Mouse (Mus musculus) midbrain, embryonic 16.5 days (tissue): Measurements from ENCODE around the gene Pknox1. TPM values are rescaled to one million over a fixed set of nuclear protein-coding genes. Genes with fewer than 3 reads are reported as not detected.
"Not testable (repeated sequence)": the region's sequence is repeated elsewhere in the genome, so short reads cannot be mapped to it uniquely, and the experiment has no call there.

Experiments
- ATAC-seq: fragments of 200-750 bp; cut with Nextera tagmentation; 2 replicates; pipeline ENCODE4 v1.8.0; 2017; ENCODE audit warnings: moderate TSS enrichment
- H3K27ac ChIP-seq: fragments of 300-500 bp; sonication (generic); 2 replicates; pipeline ENCODE4 v1.5.1; 2014; ENCODE audit warnings: mild to moderate bottlenecking, low read length, mixed read lengths
- H3K27me3 ChIP-seq: fragments of 300-500 bp; sonication (generic); 2 replicates; pipeline ENCODE4 v1.6.1; 2014; ENCODE audit warnings: low read depth, low read length, mixed read lengths; ENCODE audit not compliant: control insufficient read depth, insufficient read depth
- H3K36me3 ChIP-seq: fragments of 300-500 bp; sonication (generic); 2 replicates; pipeline ENCODE4 v1.6.1; 2014; ENCODE audit warnings: mild to moderate bottlenecking, low read length, moderate library complexity, mixed read lengths; ENCODE audit not compliant: control insufficient read depth, insufficient read depth
- H3K4me1 ChIP-seq: fragments of 300-500 bp; sonication (generic); 2 replicates; pipeline ENCODE4 v1.6.1; 2014; ENCODE audit warnings: mild to moderate bottlenecking, low read length, mixed read lengths; ENCODE audit not compliant: control insufficient read depth, insufficient read depth
- H3K4me2 ChIP-seq: fragments of 300-500 bp; sonication (generic); 2 replicates; pipeline ENCODE4 v1.6.1; 2014; ENCODE audit warnings: mild to moderate bottlenecking, low read length, mixed read lengths
- H3K4me3 ChIP-seq: fragments of 300-500 bp; sonication (generic); 2 replicates; pipeline ENCODE4 v1.5.1; 2014; ENCODE audit warnings: low read depth, mild to moderate bottlenecking, low read length, moderate library complexity, mixed read lengths
- H3K9ac ChIP-seq: fragments of 300-500 bp; sonication (generic); 2 replicates; pipeline ENCODE4 v1.6.1; 2014; ENCODE audit warnings: low read depth, low read length, mixed read lengths
- H3K9me3 ChIP-seq: fragments of 300-500 bp; sonication (generic); replicated peaks from 2 replicates; pipeline ENCODE4 v1.6.1; 2014; ENCODE audit warnings: mild to moderate bottlenecking, low read length, mixed read lengths; ENCODE audit not compliant: control insufficient read depth, poor library complexity, severe bottlenecking
- WGBS: fragments of 180-500 bp; shearing (Covaris S2); extraction: QIAGEN DNeasy Blood & Tissue Kit; methylation state at CpG from one replicate; pipeline ENCODE4 v1.1.7; 2014; 5-methylcytosine and 5-hydroxymethylcytosine counted together
- polyA plus RNA-seq: library from polyadenylated mRNA; unstranded; fragments of >200 nt; fragmentation: Nextera tagmentation; extraction: Ambion mirVana; gene quantifications from 2 replicates; pipeline ENCODE4 v1.2.1, GENCODE M21; 2015

Gene Pknox1
- polyA plus RNA-seq, 1 experiment from 2014 or later, result 18.8 TPM

GRCm38 (mm10) chr17:31597957-31598356 lies 33.4 kb downstream of the Pknox1 start:
- 0 out of 2 replicates have a peak, but pooled peaks cover 5% of the 10 kb centered on the region for H3K36me3 ChIP-seq
- WGBS, result 94% methylated on average over 9 of the region's 9 CpGs
- no peak overlapping the region for H3K4me3 ChIP-seq

GRCm38 (mm10) chr17:31598593-31598992 lies 34.1 kb downstream of the Pknox1 start:
- Histone ChIP-seq H3K4me1 (no peaks in the 10 kb centered on the region), H3K4me2 (no peak overlapping the region), H3K4me3 (no peak overlapping the region), H3K27ac (no peak overlapping the region), H3K36me3 (0 out of 2 replicates have a peak, but pooled peaks cover 5% of the 10 kb centered on the region), H3K9ac (no peak overlapping the region), H3K9me3 (no peaks in the 10 kb centered on the region), H3K27me3 (no peaks in the 10 kb centered on the region)
- WGBS, result 83% methylated on average over 8 of the region's 8 CpGs
- ATAC-seq, result no peak

More at GRCm38 (mm10) chr17:31597957-31598356, 33.4 kb downstream of the Pknox1 start:
- Histone ChIP-seq H3K9ac (no peak overlapping the region), H3K27ac (no peak overlapping the region), H3K4me2 (no peak overlapping the region), H3K9me3 (no peaks in the 10 kb centered on the region), H3K27me3 (no peaks in the 10 kb centered on the region), H3K4me1 (no peaks in the 10 kb centered on the region)
- no peak for ATAC-seq

- Histone ChIP-seq H3K4me3 (no peak overlapping the region), H3K27me3 (no peaks in the 10 kb centered on the region), H3K27ac (no peak overlapping the region), H3K4me2 (no peak overlapping the region), H3K9me3 (no peaks in the 10 kb centered on the region), H3K4me1 (no peaks in the 10 kb centered on the region), H3K9ac (no peak overlapping the region), H3K36me3 (peaks cover 5% of the 10 kb centered on the region; the same call in 1 of the 2 replicates)
- ATAC-seq, result no peak
- WGBS, result 77% methylated on average over 7 of the region's 7 CpGs
Measured at GRCm38 (mm10) chr17:31606424-31606823, 41.9 kb downstream of the Pknox1 start.

- Histone ChIP-seq H3K4me1 (no peaks in the 10 kb centered on the region), H3K27ac (no peak overlapping the region), H3K27me3 (no peaks in the 10 kb centered on the region), H3K9me3 (no peaks in the 10 kb centered on the region), H3K4me2 (no peak overlapping the region), H3K36me3 (peaks cover 5% of the 10 kb centered on the region; the same call in 1 of the 2 replicates), H3K9ac (no peak overlapping the region), H3K4me3 (no peak overlapping the region)
- no peak for ATAC-seq
- WGBS, result 75% methylated on average over 8 of the region's 8 CpGs
Measured at GRCm38 (mm10) chr17:31607256-31607951, 42.9 kb downstream of the Pknox1 start.

- not testable (repeated sequence) for H3K4me1 ChIP-seq, H3K27ac ChIP-seq, ATAC-seq, H3K9me3 ChIP-seq, H3K4me3 ChIP-seq, H3K4me2 ChIP-seq, H3K9ac ChIP-seq, H3K27me3 ChIP-seq, H3K36me3 ChIP-seq
- 97% methylated on average over 3 of the region's 3 CpGs for WGBS
Measured at GRCm38 (mm10) chr17:31609173-31609572, 44.6 kb downstream of the Pknox1 start.

GRCm38 (mm10) chr17:31609895-31610294 lies 45.4 kb downstream of the Pknox1 start:
- H3K27ac ChIP-seq, result no peak overlapping the region
- 94% methylated on average over 3 of the region's 3 CpGs for whole genome bisulfite sequencing
- H3K4me1 ChIP-seq, result no peaks in the 10 kb centered on the region
- no peaks in the 10 kb centered on the region for H3K27me3 ChIP-seq
- no peaks in the 10 kb centered on the region for H3K36me3 ChIP-seq
- no peaks in the 10 kb centered on the region for H3K9me3 ChIP-seq
- no peak for ATAC-seq
- H3K4me3 ChIP-seq, result no peak overlapping the region
- H3K4me2 ChIP-seq, result no peak overlapping the region
- H3K9ac ChIP-seq, result no peak overlapping the region

GRCm38 (mm10) chr17:31613086-31613755 lies 48.7 kb downstream of the Pknox1 start:
- H3K9me3 ChIP-seq, result no peaks in the 10 kb centered on the region
- H3K36me3 ChIP-seq, result no peaks in the 10 kb centered on the region
- ATAC-seq, result no peak
- H3K4me3 ChIP-seq, result no peak overlapping the region
- 77% methylated on average over 4 of the region's 4 CpGs for WGBS
- no peaks in the 10 kb centered on the region for H3K27me3 ChIP-seq
- H3K27ac ChIP-seq, result no peak overlapping the region
- no peak overlapping the region for H3K4me2 ChIP-seq
- H3K9ac ChIP-seq, result no peak overlapping the region
- no peaks in the 10 kb centered on the region for H3K4me1 ChIP-seq

- Histone ChIP-seq H3K9ac (no peak overlapping the region), H3K9me3 (peaks cover 9% of the 10 kb centered on the region; the same call in 1 of the 2 replicates), H3K27ac (no peak overlapping the region), H3K27me3 (no peaks in the 10 kb centered on the region), H3K4me2 (no peak overlapping the region), H3K36me3 (no peaks in the 10 kb centered on the region), H3K4me3 (no peak overlapping the region), H3K4me1 (no peaks in the 10 kb centered on the region)
- ATAC-seq, result no peak
- 96% methylated on average over 4 of the region's 4 CpGs for WGBS
Measured at GRCm38 (mm10) chr17:31623101-31623500, 58.6 kb downstream of the Pknox1 start.

GRCm38 (mm10) chr17:31627961-31628360 lies 63.4 kb downstream of the Pknox1 start:
- Histone ChIP-seq H3K27ac (no peak overlapping the region), H3K9me3 (peaks cover 10% of the 10 kb centered on the region; the same call in 1 of the 2 replicates), H3K4me2 (no peak overlapping the region), H3K36me3 (no peaks in the 10 kb centered on the region), H3K4me1 (no peaks in the 10 kb centered on the region), H3K9ac (no peak overlapping the region), H3K27me3 (no peaks in the 10 kb centered on the region), H3K4me3 (no peak overlapping the region)
- 88% methylated on average over 2 of the region's 2 CpGs for WGBS
- no peak for ATAC-seq
